Mouse (Mus musculus) E14TG2a.4 (cell line): ENCODE data around the gene Abhd4.

Experiments used
- CTCF ChIP-seq: conservative IDR thresholded peaks from 2 replicates; pipeline ENCODE4 v1.5.1; 2014; ENCODE audit warnings: low read length
- POU5F1 ChIP-seq: IDR thresholded peaks from 2 replicates; pipeline ENCODE4 v1.6.1; 2014; ENCODE audit warnings: low read length, borderline replicate concordance

DNA sequence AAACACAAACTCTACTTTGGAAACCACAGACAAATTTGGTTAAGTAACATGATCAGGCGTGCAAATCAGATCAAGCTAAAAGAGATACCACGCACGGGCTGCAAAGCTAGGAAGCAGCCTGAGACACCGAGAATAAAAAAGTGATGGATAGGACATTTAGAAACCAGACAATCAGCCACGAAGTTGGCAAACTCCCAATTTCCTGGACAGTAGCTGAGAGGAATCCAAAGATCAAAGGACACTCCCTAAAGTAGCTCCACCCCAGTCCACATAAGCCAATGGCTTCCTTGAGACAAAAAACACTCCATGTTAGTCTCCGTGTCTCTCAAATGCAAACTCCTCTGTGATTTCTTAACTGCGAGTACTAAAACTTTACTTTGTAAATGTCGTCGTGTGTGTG lies 4.7 kb upstream of the Abhd4 start:
- TF ChIP-seq CTCF (no peak), POU5F1 (no peak)
